Mouse (Mus musculus) CD4-positive, CD25-positive, alpha-beta regulatory T cell, adult 4 months (primary cell): ENCODE data around the gene Cox7a2l. TPM values are rescaled to one million over a fixed set of nuclear protein-coding genes. Genes with fewer than 3 reads are reported as not detected.

ENCODE experiments used
- ATAC-seq: one replicate; pipeline ENCODE4 v1.8.0; 2017
- polyA plus RNA-seq, 2 experiments: library from polyadenylated mRNA; unstranded; fragments of 100-300 nt; shearing (Covaris generic); gene quantifications; one replicate each; pipeline ENCODE4 v1.2.1; 2017

The Cox7a2l gene
- polyA plus RNA-seq, 2 experiments from 2014 or later: 545 to 584 TPM

DNA sequence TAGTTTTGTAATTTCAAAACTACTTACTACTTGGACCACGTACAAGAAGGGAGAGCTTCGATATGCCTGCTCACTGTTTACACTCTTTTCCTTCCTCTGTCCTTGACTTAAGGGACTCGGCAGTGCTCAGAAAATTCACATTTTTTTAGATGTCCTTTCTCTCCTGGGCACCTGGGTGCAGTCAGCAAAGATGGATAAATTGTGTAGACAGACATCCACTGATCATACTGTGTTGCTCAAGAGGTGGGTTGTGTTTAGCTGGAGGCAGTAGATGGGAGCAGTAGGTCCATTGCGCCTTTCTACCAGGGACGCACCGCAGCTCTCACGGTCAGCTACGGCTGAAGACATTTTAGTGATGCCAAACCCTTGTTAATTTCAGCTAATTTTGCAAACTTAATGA is 64.7 kb downstream of the Cox7a2l start:
- no peak for ATAC-seq

Other genes with a start within 250 kb of the Cox7a2l start
- gene Eml4, start 166.4 kb downstream of the Cox7a2l start, polyA plus RNA-seq: 10 to 100 TPM; 15.6 to 15.8 TPM
- under 1 TPM in 1 of 2 experiments, not detected in 1; 0.16 TPM for gene Kcng3, start 114.6 kb upstream of the Cox7a2l start, polyA plus RNA-seq
- 100 to 1,000 TPM in 1 of 2 experiments, 10 to 100 TPM in 1; 80.0 to 105 TPM for gene Mta3, start 188.8 kb upstream of the Cox7a2l start, polyA plus RNA-seq